Mouse (Mus musculus) testis, adult 2 months (tissue): ENCODE results near the gene Megf11. TPM values are rescaled to one million over a fixed set of nuclear protein-coding genes. Genes with fewer than 3 reads are reported as not detected.

Experiments used
- H3K27ac ChIP-seq: fragments of 200-500 bp; 2 replicates; pipeline ENCODE4 v1.5.1; 2012; ENCODE audit warnings: low read depth, low read length; ENCODE audit not compliant: control insufficient read depth, insufficient read depth
- H3K27me3 ChIP-seq: fragments of 200-500 bp; 2 replicates; pipeline ENCODE4 v1.6.1; 2012; ENCODE audit warnings: mild to moderate bottlenecking, low read length, moderate library complexity; ENCODE audit not compliant: control insufficient read depth, insufficient read depth
- H3K36me3 ChIP-seq: fragments of 200-500 bp; 2 replicates; pipeline ENCODE4 v1.6.1; 2012; ENCODE audit warnings: mild to moderate bottlenecking, low read length; ENCODE audit not compliant: control insufficient read depth, insufficient read depth
- H3K4me1 ChIP-seq: fragments of 200-500 bp; 2 replicates; pipeline ENCODE4 v1.6.1; 2012; ENCODE audit warnings: low read length; ENCODE audit not compliant: control insufficient read depth, insufficient read depth
- H3K4me3 ChIP-seq: fragments of 200-500 bp; 2 replicates; pipeline ENCODE4 v1.5.1; 2012; ENCODE audit warnings: low read depth, mild to moderate bottlenecking, low read length, moderate library complexity, mixed read lengths; ENCODE audit not compliant: control insufficient read depth
- CTCF ChIP-seq: fragments of 200-500 bp; IDR thresholded peaks from 2 replicates; pipeline ENCODE4 v1.5.1; 2012; ENCODE audit warnings: low read depth, mild to moderate bottlenecking, inconsistent platforms, low read length, moderate library complexity; ENCODE audit not compliant: control insufficient read depth, insufficient read depth, insufficient replicate concordance
- POLR2A ChIP-seq: fragments of 200-500 bp; IDR thresholded peaks from 2 replicates; pipeline ENCODE4 v1.6.1; 2012; ENCODE audit warnings: low read depth, mild to moderate bottlenecking, inconsistent platforms, low read length, moderate library complexity; ENCODE audit not compliant: control insufficient read depth
- polyA plus RNA-seq: library from polyadenylated mRNA; depleted of rRNA; stranded (reverse); fragments of >200 nt; gene quantifications from 2 replicates; pipeline ENCODE4 v1.2.3, GENCODE M21; 2012

The Megf11 gene
- polyA plus RNA-seq, 1 experiment: 0.30 TPM

DNA sequence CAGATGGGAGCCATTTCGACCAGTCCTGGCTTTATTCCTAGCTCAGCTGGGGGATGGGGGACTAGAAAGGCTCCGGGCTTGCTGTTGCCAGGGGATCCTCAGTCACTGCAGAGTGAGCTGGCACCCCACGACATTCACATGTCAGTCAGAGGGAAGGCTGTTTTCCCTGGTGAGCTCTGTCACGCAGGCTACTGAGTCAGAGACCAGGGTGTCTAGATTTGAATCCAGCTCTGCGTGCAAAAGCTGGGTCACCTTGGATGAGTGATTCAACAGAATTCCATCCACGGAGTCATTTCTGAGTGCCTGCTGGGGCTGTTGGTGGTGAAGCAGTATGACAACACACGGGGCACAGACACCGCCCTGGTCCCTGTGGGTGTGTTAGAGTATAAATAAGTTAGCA is 13.7 kb downstream of the Megf11 start:
- H3K4me3 ChIP-seq: no peak overlapping the region
- H3K36me3 ChIP-seq: no peaks in the 10 kb centered on the region
- peaks cover 4% of the 10 kb centered on the region for H3K4me1 ChIP-seq
- no peak overlapping the region for H3K27ac ChIP-seq
- no peaks in the 10 kb centered on the region for H3K27me3 ChIP-seq
- no peak for TF ChIP-seq POLR2A
- no peak for TF ChIP-seq CTCF

DNA sequence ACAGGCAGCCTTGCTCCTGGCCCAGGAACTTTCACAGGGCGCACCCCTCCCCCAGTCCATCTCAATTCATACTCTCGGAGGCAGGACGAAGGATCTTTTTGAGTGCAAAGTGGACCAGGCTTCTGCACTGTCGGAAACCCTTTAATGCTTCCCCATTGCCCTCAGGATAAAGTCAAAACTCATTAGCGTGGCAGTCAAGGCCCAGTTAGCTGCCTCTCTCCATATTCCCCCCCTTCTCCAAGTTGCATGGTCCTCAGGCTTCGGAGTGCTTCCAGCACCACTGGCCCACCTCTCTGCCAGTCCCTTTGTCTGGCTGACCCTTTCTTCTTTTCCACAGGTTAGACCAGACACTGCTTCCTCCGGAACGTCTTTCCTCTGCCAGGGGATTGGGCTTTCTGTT is 16.7 kb downstream of the Megf11 start:
- Histone ChIP-seq H3K4me1 (no peaks in the 10 kb centered on the region), H3K36me3 (no peaks in the 10 kb centered on the region), H3K27me3 (no peaks in the 10 kb centered on the region), H3K27ac (no peak overlapping the region), H3K4me3 (no peak overlapping the region)
- TF ChIP-seq CTCF (no peak), POLR2A (no peak)

DNA sequence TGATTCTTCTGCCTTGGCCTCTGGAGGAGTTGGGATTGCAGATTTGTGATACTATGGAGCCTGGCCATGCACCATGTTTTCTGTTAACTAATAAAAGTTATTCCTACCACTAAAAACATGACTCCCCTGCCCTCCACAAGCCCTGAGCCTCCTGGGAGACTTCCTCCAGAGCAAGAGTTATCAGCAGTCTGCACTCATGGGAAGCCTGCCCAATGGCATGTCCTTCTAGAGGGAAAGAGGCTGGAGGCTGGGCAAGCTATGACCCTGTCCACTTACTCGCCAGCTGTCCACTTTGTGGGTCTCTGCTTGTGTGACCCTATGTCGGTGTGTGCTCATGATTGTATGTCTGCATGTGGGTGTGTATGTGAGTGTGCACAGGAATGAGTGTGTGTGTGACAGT is 21.4 kb downstream of the Megf11 start:
- Histone ChIP-seq H3K36me3 (no peaks in the 10 kb centered on the region), H3K4me3 (no peak overlapping the region), H3K27ac (no peak overlapping the region), H3K27me3 (no peaks in the 10 kb centered on the region), H3K4me1 (no peaks in the 10 kb centered on the region)
- TF ChIP-seq POLR2A (no peak), CTCF (no peak)

- Histone ChIP-seq H3K36me3 (no peaks in the 10 kb centered on the region), H3K27ac (no peak overlapping the region), H3K27me3 (no peaks in the 10 kb centered on the region), H3K4me3 (no peak overlapping the region), H3K4me1 (no peaks in the 10 kb centered on the region)
- TF ChIP-seq POLR2A: no peak
These were observed 22.1 kb downstream of the Megf11 start for GRCm38 (mm10) chr9:64407390-64407970.

DNA sequence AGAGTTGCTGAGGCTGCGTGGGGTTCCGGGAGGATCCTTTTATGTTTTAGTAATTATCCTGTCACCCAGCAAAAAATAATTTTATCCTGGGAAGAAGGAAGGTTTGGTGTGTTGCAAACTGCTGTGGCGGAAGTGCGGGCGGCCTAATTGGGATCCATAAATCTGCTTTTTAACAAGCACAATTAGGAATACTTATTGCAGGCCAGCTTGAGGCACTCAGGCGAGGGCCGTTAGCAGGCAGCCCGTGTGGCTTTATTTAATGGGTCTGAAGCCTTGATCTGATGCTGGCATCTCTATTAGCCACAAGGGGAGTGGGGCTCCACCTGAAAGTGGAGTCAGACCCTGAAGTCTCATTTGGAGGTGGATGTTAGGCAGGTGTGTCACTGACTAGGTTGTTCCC is 23.4 kb downstream of the Megf11 start:
- TF ChIP-seq CTCF: no peak
- TF ChIP-seq POLR2A: no peak
- Histone ChIP-seq H3K27me3 (no peaks in the 10 kb centered on the region), H3K27ac (no peak overlapping the region), H3K36me3 (no peaks in the 10 kb centered on the region), H3K4me3 (no peak overlapping the region), H3K4me1 (no peaks in the 10 kb centered on the region)

GRCm38 (mm10) chr9:64420471-64420870 is 35.0 kb downstream of the Megf11 start:
- Histone ChIP-seq H3K27ac (no peak overlapping the region), H3K36me3 (no peaks in the 10 kb centered on the region), H3K4me3 (no peak overlapping the region), H3K27me3 (no peaks in the 10 kb centered on the region), H3K4me1 (no peaks in the 10 kb centered on the region)
- TF ChIP-seq POLR2A: no peak
- TF ChIP-seq CTCF: no peak

- H3K27ac ChIP-seq: no peak overlapping the region
- no peak overlapping the region for H3K4me3 ChIP-seq
- no peaks in the 10 kb centered on the region for H3K36me3 ChIP-seq
- H3K27me3 ChIP-seq: no peaks in the 10 kb centered on the region
- no peaks in the 10 kb centered on the region for H3K4me1 ChIP-seq
- TF ChIP-seq POLR2A (no peak), CTCF (no peak)
These were observed 36.7 kb downstream of the Megf11 start for GRCm38 (mm10) chr9:64421986-64422616.

- H3K4me1 ChIP-seq: no peaks in the 10 kb centered on the region
- H3K27ac ChIP-seq: no peak overlapping the region
- no peak overlapping the region for H3K4me3 ChIP-seq
- no peaks in the 10 kb centered on the region for H3K36me3 ChIP-seq
- no peaks in the 10 kb centered on the region for H3K27me3 ChIP-seq
- no peak for TF ChIP-seq POLR2A
- no peak for TF ChIP-seq CTCF
These were observed 38.5 kb downstream of the Megf11 start for GRCm38 (mm10) chr9:64423912-64424311.
